Mouse (Mus musculus) MEL (cell line): ENCODE data around the gene Eml1.

ENCODE experiments used
- CTCF ChIP-seq, 3 experiments: IDR thresholded peaks in 2 of 3; conservative IDR thresholded peaks in 1 of 3; 2 replicates each; pipeline ENCODE4 v1.5.1; 2011 to 2012; ENCODE audit warnings: low read length in 3 of 3, low read depth in 2 of 3, mild to moderate bottlenecking in 2 of 3, improper control_type of control experiment in 1 of 3, inconsistent platforms in 1 of 3, mixed read lengths in 1 of 3, moderate library complexity in 1 of 3; ENCODE audit not compliant: control insufficient read depth in 1 of 3, insufficient read depth in 1 of 3, poor library complexity in 1 of 3, severe bottlenecking in 1 of 3
- E2F4 ChIP-seq: IDR thresholded peaks from 2 replicates; pipeline ENCODE4 v1.6.1; 2011; ENCODE audit warnings: low read depth, low read length, improper control_type of control experiment, borderline replicate concordance
- GATA1 ChIP-seq: IDR thresholded peaks from 2 replicates; pipeline ENCODE4 v1.6.1; 2011; ENCODE audit warnings: low read depth, low read length, improper control_type of control experiment
- NELFE ChIP-seq: IDR thresholded peaks from 2 replicates; pipeline ENCODE4 v1.6.1; 2011; ENCODE audit warnings: low read depth, low read length, improper control_type of control experiment
- ZMIZ1 ChIP-seq: IDR thresholded peaks from 2 replicates; pipeline ENCODE4 v1.6.1; 2012; ENCODE audit warnings: low read depth, mild to moderate bottlenecking, inconsistent platforms, low read length, improper control_type of control experiment, moderate library complexity
- ZNF384 ChIP-seq: IDR thresholded peaks from 2 replicates; pipeline ENCODE4 v1.6.1; 2012; ENCODE audit warnings: low read depth, mild to moderate bottlenecking, inconsistent platforms, low read length, improper control_type of control experiment

- TF ChIP-seq GATA1 (no peak), ZMIZ1 (no peak), ZNF384 (no peak), NELFE (no peak), CTCF (IDR thresholded peaks at IDR 0.05 in 2 of 3, conservative IDR thresholded peaks at IDR 0.05 in 1 of 3; ENCODE audit: control insufficient read depth in 1 of 3, insufficient read depth in 1 of 3, low read depth in 2 of 3, low read length in 3 of 3, poor library complexity in 1 of 3, severe bottlenecking in 1 of 3) (no peak), E2F4 (no peak)
Observed at GRCm38 (mm10) chr12:108363796-108364195, 7.0 kb upstream of the Eml1 start.
